26 mouse cellular contexts compared by ENCODE assay signal in genomic region chr1:194244776-194245366, GRCm38 (mm10).
DNase-seq lines count a peak whose midpoint lies in the region; ATAC-seq and TF ChIP-seq lines count a peak whose summit lies in the region.
"Had no signal": no experiment of that assay in that cellular context is flagged by ENCODE, and none has a peak within 500 bp of the region (broad histone marks: within the 10 kb centered on the region; RNA-seq: fewer than 3 reads in every experiment).

No protein-coding gene starts in this region.

- no peak overlapping the region for H3K4me3 ChIP-seq in forebrain, embryonic 12.5 days (replicated peaks)
- H3K4me3 ChIP-seq in forebrain, postnatal 0 days (ENCODE audit: low read depth, low read length), result no peak overlapping the region
- H3K4me3 ChIP-seq in midbrain, embryonic 11.5 days (ENCODE audit: low read depth, low read length), result no peak overlapping the region
- H3K4me3 ChIP-seq in midbrain, postnatal 0 days (ENCODE audit: low read depth, low read length), result no peak overlapping the region
- H3K4me3 ChIP-seq in hindbrain, postnatal 0 days (ENCODE audit: low read length), result no peak overlapping the region
- H3K4me3 ChIP-seq: embryonic facial prominence, embryonic 15.5 days; heart, adult 2 months; heart, embryonic 12.5 days; layer of hippocampus, adult 2 months; limb, embryonic 13.5 days; lung, embryonic 15.5 days; midbrain, embryonic 10.5 days; stomach, embryonic 15.5 days had no signal

- DNase-seq in forebrain, postnatal 0 days, result no peak
- peak; percentile 82 for DNase-seq in midbrain, embryonic 11.5 days (ENCODE audit: low spot score, missing footprints)
- no peak for DNase-seq in midbrain, postnatal 0 days (ENCODE audit: low spot score)
- peak; percentile 8 for DNase-seq in embryo, embryonic 9.5 days (ENCODE audit: extremely low spot score)
- no peak for DNase-seq in hindbrain, postnatal 0 days (ENCODE audit: low spot score)
- no peak for DNase-seq in cerebellum, postnatal 4 days (ENCODE audit: low spot score in 2 of 2)
- DNase-seq in right cerebral cortex, postnatal 25 days, result no peak
- DNase-seq: adrenal gland, postnatal 25 days; cerebellum, adult 18-20 months; cerebellum, postnatal 10 days; gastrocnemius, postnatal 25 days; heart, adult 2 months; kidney, adult 18-20 months; kidney, postnatal 36 days; right cerebral cortex, postnatal 14 days; thymus, postnatal 14 days had no signal

- peaks cover 11% of the 10 kb centered on the region for H3K4me1 ChIP-seq in forebrain, embryonic 12.5 days
- H3K4me1 ChIP-seq in forebrain, postnatal 0 days (ENCODE audit: insufficient read depth), result no peaks in the 10 kb centered on the region
- H3K4me1 ChIP-seq in midbrain, embryonic 11.5 days (ENCODE audit: control insufficient read depth, insufficient read depth, low read length), result peaks cover 6% of the 10 kb centered on the region; the same call in 1 of the 2 replicates
- no peaks in the 10 kb centered on the region for H3K4me1 ChIP-seq in midbrain, postnatal 0 days (ENCODE audit: insufficient read depth, low read length)
- H3K4me1 ChIP-seq in hindbrain, postnatal 0 days (ENCODE audit: insufficient read depth, low read length), result no peaks in the 10 kb centered on the region
- H3K4me1 ChIP-seq: embryonic facial prominence, embryonic 15.5 days; heart, embryonic 12.5 days; limb, embryonic 13.5 days; lung, embryonic 15.5 days; stomach, embryonic 15.5 days had no signal

- no peak overlapping the region for H3K9ac ChIP-seq in forebrain, embryonic 12.5 days
- no peak overlapping the region for H3K9ac ChIP-seq in forebrain, postnatal 0 days
- no peak overlapping the region for H3K9ac ChIP-seq in midbrain, embryonic 11.5 days (ENCODE audit: low read length)
- H3K9ac ChIP-seq in midbrain, postnatal 0 days (replicated peaks; ENCODE audit: low read length, poor library complexity, severe bottlenecking), result no peak overlapping the region
- no peak overlapping the region for H3K9ac ChIP-seq in hindbrain, postnatal 0 days (replicated peaks; ENCODE audit: low read length)
- H3K9ac ChIP-seq: embryonic facial prominence, embryonic 15.5 days; heart, embryonic 12.5 days; limb, embryonic 13.5 days; lung, embryonic 15.5 days; stomach, embryonic 15.5 days had no signal

- ATAC-seq in forebrain, embryonic 12.5 days (ENCODE audit: low FRiP score), result peak; percentile 70; the same call in 1 of the 2 replicates
- no peak for ATAC-seq in forebrain, postnatal 0 days
- peak; percentile 83 for ATAC-seq in midbrain, embryonic 11.5 days (ENCODE audit: low FRiP score)
- no peak for ATAC-seq in midbrain, postnatal 0 days (ENCODE audit: low FRiP score)
- 0 out of 2 replicates have a peak, but pooled peaks have one; percentile 53 for ATAC-seq in hindbrain, postnatal 0 days
- ATAC-seq: Patski had no signal

- no peak for TF ChIP-seq CTCF in forebrain, postnatal 0 days (IDR thresholded peaks at IDR 0.05; ENCODE audit: low read depth)
- TF ChIP-seq CTCF in midbrain, postnatal 0 days (IDR thresholded peaks at IDR 0.05), result no peak
- TF ChIP-seq CTCF in hindbrain, postnatal 0 days (IDR thresholded peaks at IDR 0.05; ENCODE audit: low read depth), result no peak

- H3K9me3 ChIP-seq in forebrain, embryonic 12.5 days, result no peaks in the 10 kb centered on the region
- H3K9me3 ChIP-seq in forebrain, postnatal 0 days (ENCODE audit: low read length), result no peaks in the 10 kb centered on the region
- H3K9me3 ChIP-seq in midbrain, embryonic 11.5 days (ENCODE audit: control insufficient read depth, low read length), result no peaks in the 10 kb centered on the region
- no peaks in the 10 kb centered on the region for H3K9me3 ChIP-seq in midbrain, postnatal 0 days (ENCODE audit: low read length)
- no peaks in the 10 kb centered on the region for H3K9me3 ChIP-seq in hindbrain, postnatal 0 days (ENCODE audit: low read length)
- H3K9me3 ChIP-seq: embryonic facial prominence, embryonic 15.5 days; heart, embryonic 12.5 days; limb, embryonic 13.5 days; lung, embryonic 15.5 days; midbrain, embryonic 10.5 days; stomach, embryonic 15.5 days had no signal

- 0% methylated on average over 1 of the region's 1 CpGs for WGBS in forebrain, embryonic 12.5 days
- WGBS in forebrain, postnatal 0 days, result 11% methylated on average over 1 of the region's 1 CpGs
- 4% methylated on average over 1 of the region's 1 CpGs for WGBS in midbrain, embryonic 11.5 days
- 9% methylated on average over 1 of the region's 1 CpGs for WGBS in midbrain, postnatal 0 days
- WGBS in hindbrain, postnatal 0 days, result 16% methylated on average over 1 of the region's 1 CpGs

- H3K27ac ChIP-seq in forebrain, embryonic 12.5 days, result no peak overlapping the region
- no peak overlapping the region for H3K27ac ChIP-seq in forebrain, postnatal 0 days (ENCODE audit: low read depth, low read length)
- H3K27ac ChIP-seq in midbrain, embryonic 11.5 days (ENCODE audit: low read depth, low read length), result no peak overlapping the region
- no peak overlapping the region for H3K27ac ChIP-seq in midbrain, postnatal 0 days (ENCODE audit: low read depth, low read length)
- no peak overlapping the region for H3K27ac ChIP-seq in hindbrain, postnatal 0 days
- H3K27ac ChIP-seq: embryonic facial prominence, embryonic 15.5 days; heart, adult 2 months; layer of hippocampus, adult 2 months; limb, embryonic 13.5 days; lung, embryonic 15.5 days; midbrain, embryonic 10.5 days; stomach, embryonic 15.5 days had no signal

- no peaks in the 10 kb centered on the region for H3K36me3 ChIP-seq in forebrain, embryonic 12.5 days (replicated peaks)
- no peaks in the 10 kb centered on the region for H3K36me3 ChIP-seq in forebrain, postnatal 0 days (ENCODE audit: insufficient read depth)
- H3K36me3 ChIP-seq in midbrain, embryonic 11.5 days (ENCODE audit: control insufficient read depth, insufficient read depth, low read length), result no peaks in the 10 kb centered on the region
- H3K36me3 ChIP-seq in midbrain, postnatal 0 days (ENCODE audit: insufficient read depth, low read length), result no peaks in the 10 kb centered on the region
- no peaks in the 10 kb centered on the region for H3K36me3 ChIP-seq in hindbrain, postnatal 0 days (ENCODE audit: insufficient read depth, low read length)
- H3K36me3 ChIP-seq: embryonic facial prominence, embryonic 15.5 days; heart, embryonic 12.5 days; limb, embryonic 13.5 days; lung, embryonic 15.5 days; midbrain, embryonic 10.5 days; stomach, embryonic 15.5 days had no signal

- H3K4me2 ChIP-seq in forebrain, embryonic 12.5 days, result no peak overlapping the region
- no peak overlapping the region for H3K4me2 ChIP-seq in forebrain, postnatal 0 days (ENCODE audit: low read depth)
- no peak overlapping the region for H3K4me2 ChIP-seq in midbrain, embryonic 11.5 days
- no peak overlapping the region for H3K4me2 ChIP-seq in midbrain, postnatal 0 days (ENCODE audit: low read depth, low read length, poor library complexity, severe bottlenecking)
- no peak overlapping the region for H3K4me2 ChIP-seq in hindbrain, postnatal 0 days (ENCODE audit: low read depth, low read length)
- H3K4me2 ChIP-seq: embryonic facial prominence, embryonic 15.5 days; heart, embryonic 12.5 days; limb, embryonic 13.5 days; liver, embryonic 11.5 days; lung, embryonic 15.5 days; stomach, embryonic 15.5 days had no signal

- H3K27me3 ChIP-seq in forebrain, embryonic 12.5 days, result no peaks in the 10 kb centered on the region
- H3K27me3 ChIP-seq in forebrain, postnatal 0 days (ENCODE audit: insufficient read depth, low read length), result no peaks in the 10 kb centered on the region
- no peaks in the 10 kb centered on the region for H3K27me3 ChIP-seq in midbrain, embryonic 11.5 days (ENCODE audit: control insufficient read depth, insufficient read depth, low read length)
- H3K27me3 ChIP-seq in midbrain, postnatal 0 days (ENCODE audit: insufficient read depth, low read length), result no peaks in the 10 kb centered on the region
- H3K27me3 ChIP-seq in hindbrain, postnatal 0 days (ENCODE audit: insufficient read depth, low read length), result no peaks in the 10 kb centered on the region
- H3K27me3 ChIP-seq: embryonic facial prominence, embryonic 15.5 days; lung, embryonic 15.5 days; stomach, embryonic 15.5 days had no signal

Comparison
In these comparisons a context has a peak if more than half of its experiments do, and no peak if none do; other contexts are left out.
1. ATAC-seq: peak in forebrain, embryonic 12.5 days (single experiment), midbrain, embryonic 11.5 days (single experiment) and hindbrain, postnatal 0 days (single experiment); none in forebrain, postnatal 0 days (single experiment) and midbrain, postnatal 0 days (single experiment).
2. DNase-seq: peak in midbrain, embryonic 11.5 days (single experiment) and embryo, embryonic 9.5 days (single experiment); none in forebrain, postnatal 0 days (single experiment), midbrain, postnatal 0 days (single experiment), hindbrain, postnatal 0 days (single experiment), cerebellum, postnatal 4 days (0 of 2) and right cerebral cortex, postnatal 25 days (single experiment).